Mouse (Mus musculus) small intestine, adult 2 months (tissue): ENCODE results near the gene Mob3c.

ENCODE experiments used
- CTCF ChIP-seq: fragments of 200-500 bp; IDR thresholded peaks from 2 replicates; pipeline ENCODE4 v1.5.1; 2012; ENCODE audit warnings: low read depth, mild to moderate bottlenecking, control low read depth, inconsistent platforms, low read length, moderate library complexity, mixed read lengths; ENCODE audit not compliant: insufficient replicate concordance, insufficient read length; ENCODE audit errors: extremely low read depth
- POLR2A ChIP-seq: fragments of 200-500 bp; IDR thresholded peaks from 2 replicates; pipeline ENCODE4 v1.6.1; 2012; ENCODE audit warnings: low read depth, mild to moderate bottlenecking, control low read depth, inconsistent platforms, low read length, moderate library complexity

DNA sequence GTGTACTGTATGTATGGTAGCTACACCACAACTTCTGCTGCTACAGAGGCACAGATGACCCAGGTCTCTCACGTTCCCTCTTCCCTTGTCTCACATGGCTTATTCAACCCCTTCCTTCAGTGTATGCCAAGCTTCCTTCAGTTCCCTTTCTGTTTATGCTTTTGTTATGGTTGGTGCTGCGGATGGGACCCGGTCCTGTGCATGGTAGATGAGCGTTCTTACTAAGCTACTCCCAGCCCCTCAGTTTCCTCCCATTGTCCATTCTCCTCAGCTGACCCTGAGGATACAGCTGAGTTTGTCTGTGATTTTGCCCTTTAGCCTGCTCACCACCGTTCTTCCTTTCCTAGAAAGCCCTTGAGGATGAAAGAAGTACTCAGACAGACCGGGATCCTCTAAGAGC, 23.7 kb downstream of the Mob3c start:
- TF ChIP-seq CTCF (no peak), POLR2A (no peak)
